Mouse (Mus musculus) cerebellum, adult (tissue): ENCODE results near the gene Ces2a.

Experiments used
- ATAC-seq: cut with Nextera tagmentation; 2 replicates; pipeline ENCODE4 v1.9.2; 2017; ENCODE audit warnings: mild to moderate bottlenecking, moderate library complexity, mixed read lengths; ENCODE audit not compliant: insufficient number of reproducible peaks, low FRiP score, low TSS enrichment

Ces2a gene

GRCm38 (mm10) chr8:104733753-104734152 lies at the start of gene Ces2a:
TSS of gene Ces2a (plus strand) at chr8:104734003.
- ATAC-seq: no peak

- no peak for ATAC-seq
These were observed 45.4 kb upstream of the Ces2a start for GRCm38 (mm10) chr8:104688433-104688832.

GRCm38 (mm10) chr8:104698556-104698955 lies 35.2 kb upstream of the Ces2a start:
- no peak for ATAC-seq

GRCm38 (mm10) chr8:104701900-104702299 lies 31.9 kb upstream of the Ces2a start:
- no peak for ATAC-seq

DNA sequence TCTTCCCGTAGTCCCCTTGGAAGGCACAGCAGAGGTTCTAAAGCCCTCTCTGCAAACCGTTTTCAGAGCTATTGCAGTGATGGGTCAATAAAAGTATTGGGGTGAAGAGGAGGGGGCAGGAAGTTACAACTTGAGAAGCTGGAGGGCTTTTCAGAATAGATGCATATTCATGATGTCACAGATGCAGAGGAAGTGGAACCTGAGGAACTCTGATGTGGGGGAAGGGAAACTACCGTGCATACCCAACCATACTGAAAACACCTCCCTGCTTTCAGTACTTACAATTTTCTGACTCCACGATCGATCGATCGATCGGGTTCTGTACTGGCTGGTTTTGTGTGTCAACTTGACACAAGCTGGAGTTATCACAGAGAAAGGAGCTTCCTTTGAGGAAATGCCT lies 12.6 kb upstream of the Ces2a start:
- ATAC-seq: no peak

GRCm38 (mm10) chr8:104731451-104731850 lies 2.4 kb upstream of the Ces2a start:
- no peak for ATAC-seq

- ATAC-seq: no peak
These were observed 1.8 kb upstream of the Ces2a start for GRCm38 (mm10) chr8:104731969-104732368.

- ATAC-seq: no peak
These were observed 8.2 kb downstream of the Ces2a start for GRCm38 (mm10) chr8:104742039-104742438.

- no peak for ATAC-seq
These were observed 9.6 kb downstream of the Ces2a start for GRCm38 (mm10) chr8:104743410-104743809.

DNA sequence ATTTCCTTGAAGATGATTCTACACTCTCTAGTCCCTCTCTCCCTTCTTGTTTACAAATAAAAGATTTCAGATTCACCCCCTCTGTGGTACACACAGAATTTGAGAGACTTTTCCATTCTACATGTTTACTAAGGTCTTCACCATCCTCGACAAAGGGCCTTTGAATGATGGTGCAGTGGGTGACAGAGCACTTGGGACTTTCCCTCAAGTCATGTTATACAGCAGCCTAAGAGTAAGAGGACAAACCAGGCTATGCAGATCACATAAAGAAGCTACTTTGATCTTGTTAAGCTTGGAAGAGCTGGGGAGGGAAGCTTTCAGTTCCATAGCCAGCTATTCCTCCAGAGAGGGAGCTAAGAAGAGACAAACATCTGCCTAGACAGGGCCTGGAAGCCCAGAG lies 19.0 kb downstream of the Ces2a start:
- ATAC-seq: no peak

GRCm38 (mm10) chr8:104757621-104758020 lies 23.8 kb downstream of the Ces2a start:
- ATAC-seq: no peak

DNA sequence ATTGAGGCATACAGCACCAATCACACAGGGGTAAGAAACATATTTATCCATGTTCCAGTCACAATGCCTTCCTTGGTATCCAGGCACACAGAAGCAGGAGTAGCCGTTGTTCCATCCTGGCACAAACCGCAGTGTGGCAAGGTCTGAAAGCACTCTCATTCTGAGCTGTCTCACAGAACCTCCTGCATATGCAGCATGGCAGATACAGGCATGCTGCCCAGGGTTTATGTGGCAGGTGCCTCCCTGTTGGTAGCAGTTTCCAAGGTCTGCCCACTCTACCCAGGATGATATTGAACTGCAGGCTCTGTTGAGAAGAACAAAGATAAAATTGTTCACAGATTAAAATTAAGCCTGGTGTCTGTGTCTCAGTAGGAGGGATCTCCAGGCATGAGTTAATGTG lies 24.4 kb downstream of the Ces2a start:
- ATAC-seq: no peak

DNA sequence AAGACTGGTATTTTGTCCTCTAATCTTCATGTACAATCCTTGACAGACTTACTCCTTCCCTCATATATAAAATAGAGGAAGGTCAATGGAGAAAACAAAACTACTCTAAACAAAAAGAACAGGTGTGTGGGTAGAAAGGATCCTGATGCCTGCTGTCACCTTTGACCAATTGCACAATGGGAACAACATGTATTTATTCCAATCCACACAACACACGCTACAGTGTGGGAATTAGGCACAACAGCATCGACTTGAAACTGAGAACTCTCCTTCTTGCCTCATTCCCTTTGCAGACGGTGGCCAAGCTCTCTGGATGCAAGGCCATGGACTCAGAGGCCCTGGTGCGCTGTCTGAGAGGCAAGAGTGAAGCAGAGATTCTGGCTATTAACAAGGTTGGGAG lies 27.3 kb downstream of the Ces2a start:
- no peak for ATAC-seq

- no peak for ATAC-seq
These were observed 32.7 kb downstream of the Ces2a start for GRCm38 (mm10) chr8:104766485-104766884.

DNA sequence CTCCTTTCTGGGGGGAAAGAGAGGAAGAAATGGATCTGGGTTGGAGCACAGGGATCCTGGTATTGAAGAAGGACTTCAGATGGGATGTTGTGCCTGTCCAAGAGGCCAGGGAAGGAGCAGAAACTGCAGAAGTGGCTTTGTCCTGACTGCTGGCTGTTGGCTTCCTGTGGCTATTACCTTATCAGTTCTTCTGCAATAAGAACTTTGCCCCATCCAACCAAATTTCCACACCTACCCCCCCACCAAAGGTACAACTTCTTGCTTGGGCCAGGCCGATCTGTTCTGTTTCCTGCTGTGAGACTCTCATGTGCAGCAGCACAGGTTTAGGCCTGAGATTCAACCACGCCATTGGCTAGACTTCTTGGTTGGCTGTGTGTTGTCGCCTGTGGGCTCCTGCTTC lies 36.6 kb downstream of the Ces2a start:
- ATAC-seq: no peak

DNA sequence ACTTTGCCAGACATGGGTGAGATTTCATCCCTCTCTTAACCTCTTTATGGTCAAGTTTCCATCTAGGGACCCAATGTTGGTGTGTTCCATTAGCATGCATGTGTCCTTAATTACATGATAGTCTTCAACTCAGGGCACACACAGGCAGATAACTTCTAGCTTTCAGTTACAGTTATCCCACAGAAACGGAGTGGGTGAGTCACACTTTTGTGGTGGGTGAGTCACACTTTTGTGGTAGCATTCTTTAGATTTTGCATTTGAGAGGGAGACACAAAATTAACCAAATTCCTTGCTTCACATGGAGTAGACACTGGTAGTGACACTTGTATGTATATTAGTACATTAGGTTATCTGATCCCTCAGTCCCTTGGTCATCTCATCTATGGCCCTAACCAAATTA lies 53.2 kb downstream of the Ces2a start:
- ATAC-seq: no peak

- no peak for ATAC-seq
These were observed 55.1 kb downstream of the Ces2a start for GRCm38 (mm10) chr8:104788929-104789328.

GRCm38 (mm10) chr8:104789886-104790680 lies 56.3 kb downstream of the Ces2a start:
- 0 out of 2 replicates have a peak, but pooled peaks have one; percentile 40 for ATAC-seq
